Mouse (Mus musculus) embryonic facial prominence, embryonic 10.5 days (tissue): ENCODE data around the gene Myo1a. TPM values are rescaled to one million over a fixed set of nuclear protein-coding genes. Genes with fewer than 3 reads are reported as not detected.

Source experiments
- DNase-seq: peaks from one replicate; pipeline ENCODE4 v3.0.0-alpha.2; 2017; ENCODE audit warnings: low spot score
- H3K27ac ChIP-seq: fragments of 300-500 bp; sonication (generic); replicated peaks from 2 replicates; pipeline ENCODE4 v1.5.1; 2016; ENCODE audit warnings: mild to moderate bottlenecking
- H3K27me3 ChIP-seq: fragments of 300-500 bp; sonication (generic); replicated peaks from 2 replicates; pipeline ENCODE4 v1.6.1; 2016; ENCODE audit warnings: low read depth, mild to moderate bottlenecking; ENCODE audit not compliant: poor library complexity, severe bottlenecking
- H3K36me3 ChIP-seq: fragments of 300-500 bp; sonication (generic); replicated peaks from 2 replicates; pipeline ENCODE4 v1.6.1; 2016; ENCODE audit warnings: mild to moderate bottlenecking, moderate library complexity
- H3K4me1 ChIP-seq: fragments of 300-500 bp; sonication (generic); 2 replicates; pipeline ENCODE4 v1.6.1; 2016
- H3K4me3 ChIP-seq: fragments of 300-500 bp; sonication (generic); 2 replicates; pipeline ENCODE4 v1.5.1; 2016; ENCODE audit warnings: mild to moderate bottlenecking, moderate library complexity
- H3K9me3 ChIP-seq: fragments of 300-500 bp; sonication (generic); 2 replicates; pipeline ENCODE4 v1.6.1; 2016; ENCODE audit warnings: mild to moderate bottlenecking
- WGBS: fragments of 180-500 bp; shearing (Covaris S2); methylation state at CpG from one replicate; pipeline ENCODE4 v1.1.7; 2016; 5-methylcytosine and 5-hydroxymethylcytosine counted together
- polyA plus RNA-seq: library from polyadenylated mRNA; unstranded; fragments of >200 nt; fragmentation: Nextera tagmentation; extraction: Ambion mirVana; gene quantifications from 2 replicates; pipeline ENCODE4 v1.2.1, GENCODE M21; 2016

Myo1a gene
- polyA plus RNA-seq, 1 experiment from 2014 or later = 0.71 TPM

DNA sequence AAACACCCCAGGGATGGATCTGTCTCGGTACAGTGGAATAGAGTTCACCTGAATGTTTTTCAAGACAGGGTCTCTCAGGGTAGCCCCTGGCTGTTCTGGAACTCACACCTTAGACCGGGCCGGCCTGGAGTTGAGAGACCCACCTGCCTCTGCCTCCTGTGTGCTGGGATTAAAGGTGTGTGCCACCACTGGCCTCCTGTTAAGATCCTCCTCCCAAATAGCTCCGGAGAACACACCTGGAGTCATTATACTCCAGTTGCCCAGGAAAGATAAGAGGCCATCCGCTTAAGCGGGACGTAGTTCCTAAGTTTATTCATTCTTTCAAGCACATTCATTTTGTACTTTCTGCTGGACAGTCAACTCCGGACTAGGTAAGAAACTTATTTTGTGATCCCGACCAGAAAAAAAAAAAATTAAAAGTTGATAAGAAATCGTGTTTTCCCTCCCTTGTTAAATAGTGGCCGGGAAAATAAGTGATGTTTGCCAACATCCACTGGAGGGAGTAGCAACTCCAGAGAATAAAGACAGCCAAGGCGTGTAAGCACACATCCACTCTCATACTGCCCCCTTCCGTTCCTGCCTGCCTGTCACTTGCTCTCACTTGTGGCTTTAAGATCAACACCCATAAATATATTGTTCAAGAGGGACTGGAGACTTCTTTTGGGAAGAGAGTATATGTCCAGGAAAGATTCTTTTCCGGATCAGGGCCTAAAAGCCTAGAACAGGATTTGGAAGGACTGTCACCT is 27.2 kb upstream of the Myo1a start:
- peak overlapping the region; percentile 85 for H3K4me3 ChIP-seq
- H3K9me3 ChIP-seq = no peaks in the 10 kb centered on the region
- no peaks in the 10 kb centered on the region for H3K27me3 ChIP-seq
- H3K27ac ChIP-seq = peak overlapping the region; percentile 92
- H3K4me1 ChIP-seq = peaks cover 15% of the 10 kb centered on the region
- WGBS = 15% methylated on average over 14 of the region's 14 CpGs
- DNase-seq = peak; percentile 74
- peaks cover 7% of the 10 kb centered on the region; the same call in 1 of the 2 replicates for H3K36me3 ChIP-seq

GRCm38 (mm10) chr10:127679208-127679607 is 25.8 kb upstream of the Myo1a start:
- peaks cover 15% of the 10 kb centered on the region for H3K4me1 ChIP-seq
- H3K27ac ChIP-seq = no peak overlapping the region
- no peak overlapping the region for H3K4me3 ChIP-seq
- no peaks in the 10 kb centered on the region for H3K27me3 ChIP-seq
- 95% methylated on average over 1 of the region's 1 CpGs for WGBS
- no peak for DNase-seq
- peaks cover 7% of the 10 kb centered on the region; the same call in 1 of the 2 replicates for H3K36me3 ChIP-seq
- no peaks in the 10 kb centered on the region for H3K9me3 ChIP-seq

- WGBS = 94% methylated on average over 3 of the region's 3 CpGs
- no peak overlapping the region for H3K4me3 ChIP-seq
- DNase-seq = no peak
These were observed 25.1 kb upstream of the Myo1a start for GRCm38 (mm10) chr10:127679881-127680280.

DNA sequence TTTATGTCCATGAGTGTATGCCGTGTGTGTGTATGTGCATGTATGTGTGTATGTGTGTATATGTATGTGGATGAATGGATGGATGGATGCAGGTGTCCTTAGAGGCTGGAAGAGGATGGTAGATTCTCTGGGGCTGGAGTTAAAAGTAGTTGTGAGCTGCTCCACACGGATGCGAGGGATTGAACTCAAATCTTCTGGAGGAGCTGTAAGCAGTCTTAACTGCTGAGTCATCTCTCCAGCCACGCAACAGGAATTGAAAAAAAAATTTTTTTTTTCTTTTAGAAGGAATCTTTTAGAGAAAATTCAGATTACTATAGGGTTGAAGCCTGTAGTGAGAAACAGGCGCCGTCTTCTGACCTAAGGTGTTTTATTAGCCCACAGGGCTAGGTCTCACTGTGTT is 22.1 kb upstream of the Myo1a start:
- Histone ChIP-seq H3K27ac (no peak overlapping the region), H3K36me3 (peaks cover 7% of the 10 kb centered on the region; the same call in 1 of the 2 replicates), H3K4me1 (peaks cover 10% of the 10 kb centered on the region), H3K4me3 (no peak overlapping the region), H3K9me3 (no peaks in the 10 kb centered on the region), H3K27me3 (no peaks in the 10 kb centered on the region)
- DNase-seq = no peak
- 91% methylated on average over 6 of the region's 6 CpGs for WGBS

More at GRCm38 (mm10) chr10:127679881-127680280, 25.1 kb upstream of the Myo1a start:
- no peaks in the 10 kb centered on the region for H3K27me3 ChIP-seq
- H3K9me3 ChIP-seq = no peaks in the 10 kb centered on the region
- H3K36me3 ChIP-seq = peaks cover 7% of the 10 kb centered on the region; the same call in 1 of the 2 replicates
- H3K4me1 ChIP-seq = peaks cover 15% of the 10 kb centered on the region
- no peak overlapping the region for H3K27ac ChIP-seq

DNA sequence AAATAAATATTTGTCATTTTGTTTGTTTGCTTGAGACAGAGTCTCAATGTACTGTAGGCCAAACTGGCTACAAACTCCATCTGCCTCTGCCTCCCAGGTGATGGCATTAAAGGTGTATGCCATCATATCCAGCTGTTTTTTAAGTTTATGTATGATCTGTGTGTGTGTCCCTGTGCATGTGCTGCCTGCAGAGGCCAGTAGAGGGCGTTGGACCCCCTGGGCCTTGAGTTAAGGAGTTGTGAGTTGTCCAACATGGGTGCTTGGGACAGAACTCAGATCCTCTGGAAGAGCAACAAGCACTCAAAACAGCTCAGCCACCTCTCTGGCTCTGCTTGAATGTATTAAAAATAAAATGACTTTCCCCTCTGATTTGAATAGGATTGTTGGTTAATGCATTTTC is 13.9 kb upstream of the Myo1a start:
- WGBS = 29% methylated on average over 1 of the region's 1 CpGs
- no peak for DNase-seq
- Histone ChIP-seq H3K36me3 (peaks cover 75% of the 10 kb centered on the region), H3K27ac (no peak overlapping the region), H3K4me1 (no peaks in the 10 kb centered on the region), H3K9me3 (no peaks in the 10 kb centered on the region), H3K4me3 (no peak overlapping the region), H3K27me3 (no peaks in the 10 kb centered on the region)

GRCm38 (mm10) chr10:127694636-127695035 is 10.3 kb upstream of the Myo1a start:
- Histone ChIP-seq H3K9me3 (no peaks in the 10 kb centered on the region), H3K4me3 (no peak overlapping the region), H3K27me3 (no peaks in the 10 kb centered on the region), H3K36me3 (peaks cover 95% of the 10 kb centered on the region), H3K27ac (no peak overlapping the region), H3K4me1 (no peaks in the 10 kb centered on the region)
- 64% methylated on average over 2 of the region's 2 CpGs for WGBS
- DNase-seq = no peak

DNA sequence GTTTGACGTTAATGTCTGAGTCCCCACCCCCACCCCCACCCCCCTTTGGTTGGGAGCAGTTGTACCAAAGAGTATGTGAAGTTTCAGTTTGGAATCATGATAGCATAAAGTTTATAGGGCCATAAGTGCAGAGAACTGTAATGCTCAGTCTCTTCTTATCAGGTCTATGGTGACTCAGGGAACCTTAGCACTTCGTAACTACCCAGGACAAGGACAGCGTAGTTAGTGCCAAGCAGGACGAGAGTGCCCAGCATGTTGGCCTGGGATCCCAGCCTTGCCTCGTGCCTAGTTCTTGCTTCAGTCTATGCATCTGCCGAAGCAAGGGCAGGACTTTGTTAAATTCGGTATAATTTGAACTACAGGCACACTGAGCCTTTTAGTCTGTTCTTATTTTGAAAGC is 9.2 kb upstream of the Myo1a start:
- peaks cover 90% of the 10 kb centered on the region for H3K36me3 ChIP-seq
- DNase-seq = no peak
- 93% methylated on average over 7 of the region's 7 CpGs for WGBS

GRCm38 (mm10) chr10:127698966-127699365 is 6.0 kb upstream of the Myo1a start:
- Histone ChIP-seq H3K27me3 (no peaks in the 10 kb centered on the region), H3K27ac (no peak overlapping the region), H3K4me1 (no peaks in the 10 kb centered on the region), H3K36me3 (peaks cover 62% of the 10 kb centered on the region), H3K4me3 (no peak overlapping the region), H3K9me3 (no peaks in the 10 kb centered on the region)
- DNase-seq = no peak
- 93% methylated on average over 7 of the region's 7 CpGs for WGBS

More for the DNA sequence above, 9.2 kb upstream of the Myo1a start:
- no peak overlapping the region for H3K27ac ChIP-seq
- no peaks in the 10 kb centered on the region for H3K9me3 ChIP-seq
- H3K4me1 ChIP-seq = no peaks in the 10 kb centered on the region
- no peaks in the 10 kb centered on the region for H3K27me3 ChIP-seq
- no peak overlapping the region for H3K4me3 ChIP-seq

- no peak overlapping the region for H3K4me3 ChIP-seq
- DNase-seq = peak; percentile 25
- no peaks in the 10 kb centered on the region for H3K9me3 ChIP-seq
- H3K27ac ChIP-seq = no peak overlapping the region
- H3K36me3 ChIP-seq = peaks cover 20% of the 10 kb centered on the region
- 0 out of 2 replicates have a peak, but pooled peaks cover 5% of the 10 kb centered on the region for H3K4me1 ChIP-seq
- WGBS = 47% methylated on average over 4 of the region's 4 CpGs
- H3K27me3 ChIP-seq = no peaks in the 10 kb centered on the region
These were observed 1.7 kb upstream of the Myo1a start for GRCm38 (mm10) chr10:127703299-127703698.

GRCm38 (mm10) chr10:127704293-127704692 is 677 bp upstream of the Myo1a start:
- Histone ChIP-seq H3K9me3 (no peaks in the 10 kb centered on the region), H3K4me1 (0 out of 2 replicates have a peak, but pooled peaks cover 5% of the 10 kb centered on the region), H3K4me3 (no peak overlapping the region), H3K27me3 (no peaks in the 10 kb centered on the region), H3K36me3 (peaks cover 10% of the 10 kb centered on the region), H3K27ac (no peak overlapping the region)
- 70% methylated on average over 2 of the region's 2 CpGs for WGBS
- DNase-seq = no peak

GRCm38 (mm10) chr10:127705783-127706182 is 813 bp downstream of the Myo1a start:
- H3K4me1 ChIP-seq = 0 out of 2 replicates have a peak, but pooled peaks cover 12% of the 10 kb centered on the region
- WGBS = 91% methylated on average over 4 of the region's 4 CpGs
- no peak overlapping the region for H3K27ac ChIP-seq
- no peak overlapping the region for H3K4me3 ChIP-seq
- no peaks in the 10 kb centered on the region for H3K27me3 ChIP-seq
- H3K36me3 ChIP-seq = no peaks in the 10 kb centered on the region
- no peaks in the 10 kb centered on the region for H3K9me3 ChIP-seq
- DNase-seq = no peak

DNA sequence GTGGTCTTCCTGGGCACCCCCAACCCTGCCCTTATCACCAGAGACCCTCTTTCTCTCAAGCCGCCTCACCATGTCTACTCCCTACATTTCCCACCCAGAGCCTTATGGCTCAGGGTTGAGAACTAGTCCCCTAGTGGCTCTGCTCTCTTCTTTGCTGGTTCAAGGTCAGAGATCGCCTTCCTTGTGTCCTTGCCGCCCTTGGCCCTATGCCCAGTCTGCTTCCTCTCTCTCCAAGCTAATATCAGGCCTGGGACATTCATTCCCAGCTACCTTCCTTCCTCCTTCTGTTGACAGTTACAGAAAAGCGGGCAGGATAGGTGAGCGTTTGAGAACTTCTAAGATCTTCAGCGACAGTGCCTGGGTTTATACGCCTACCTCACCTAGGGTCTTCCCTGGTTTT is 2.8 kb downstream of the Myo1a start:
- H3K36me3 ChIP-seq = no peaks in the 10 kb centered on the region
- DNase-seq = no peak
- 91% methylated on average over 7 of the region's 7 CpGs for WGBS
- no peak overlapping the region for H3K27ac ChIP-seq
- no peak overlapping the region for H3K4me3 ChIP-seq
- no peaks in the 10 kb centered on the region for H3K9me3 ChIP-seq
- peaks cover 16% of the 10 kb centered on the region for H3K4me1 ChIP-seq
- H3K27me3 ChIP-seq = no peaks in the 10 kb centered on the region

- no peaks in the 10 kb centered on the region for H3K9me3 ChIP-seq
- DNase-seq = no peak
- 86% methylated on average over 3 of the region's 3 CpGs for WGBS
These were observed 3.9 kb downstream of the Myo1a start for GRCm38 (mm10) chr10:127708850-127709370.

More at GRCm38 (mm10) chr10:127708850-127709370, 3.9 kb downstream of the Myo1a start:
- H3K36me3 ChIP-seq = no peaks in the 10 kb centered on the region
- H3K4me3 ChIP-seq = no peak overlapping the region
- no peak overlapping the region for H3K27ac ChIP-seq
- peaks cover 21% of the 10 kb centered on the region for H3K4me1 ChIP-seq
- H3K27me3 ChIP-seq = no peaks in the 10 kb centered on the region
